Mouse (Mus musculus) hindbrain, postnatal 0 days (tissue): ENCODE measurements at regions not wholly inside any gene's neighbourhood (a gene's known extent, or its start where the extent isn't known, plus 50 kb on each side); places are given as distances from the start of the nearest gene placed in this dataset.

Experiments
- ATAC-seq: fragments of 200-750 bp; cut with Nextera tagmentation; 2 replicates; pipeline ENCODE4 v1.8.0; 2017; ENCODE audit warnings: mild to moderate bottlenecking, moderate TSS enrichment, moderate library complexity
- DNase-seq: peaks from one replicate; pipeline ENCODE4 v3.0.0-alpha.2; 2015; ENCODE audit warnings: low spot score
- H3K27ac ChIP-seq: fragments of 300-500 bp; sonication (generic); 2 replicates; pipeline ENCODE4 v1.5.1; 2014; ENCODE audit warnings: mild to moderate bottlenecking
- H3K27me3 ChIP-seq: fragments of 300-500 bp; sonication (generic); 2 replicates; pipeline ENCODE4 v1.6.1; 2014; ENCODE audit warnings: low read length, mixed read lengths; ENCODE audit not compliant: insufficient read depth
- H3K36me3 ChIP-seq: fragments of 300-500 bp; sonication (generic); 2 replicates; pipeline ENCODE4 v1.6.1; 2014; ENCODE audit warnings: low read length, mixed read lengths; ENCODE audit not compliant: insufficient read depth
- H3K4me1 ChIP-seq: fragments of 300-500 bp; sonication (generic); 2 replicates; pipeline ENCODE4 v1.6.1; 2014; ENCODE audit warnings: antibody characterized with exemption, low read length, mixed read lengths; ENCODE audit not compliant: insufficient read depth
- H3K4me2 ChIP-seq: fragments of 300-500 bp; sonication (generic); 2 replicates; pipeline ENCODE4 v1.6.1; 2014; ENCODE audit warnings: low read depth, mild to moderate bottlenecking, low read length, moderate library complexity, mixed read lengths
- H3K4me3 ChIP-seq: fragments of 300-500 bp; sonication (generic); 2 replicates; pipeline ENCODE4 v1.5.1; 2014; ENCODE audit warnings: low read length
- H3K9ac ChIP-seq: fragments of 300-500 bp; sonication (generic); replicated peaks from 2 replicates; pipeline ENCODE4 v1.6.1; 2014; ENCODE audit warnings: mild to moderate bottlenecking, low read length, moderate library complexity, mixed read lengths
- H3K9me3 ChIP-seq: fragments of 300-500 bp; sonication (generic); 2 replicates; pipeline ENCODE4 v1.6.1; 2016; ENCODE audit warnings: low read length, mixed read lengths
- CTCF ChIP-seq: IDR thresholded peaks from 2 replicates; pipeline ENCODE4 v1.5.1; 2016; ENCODE audit warnings: antibody characterized with exemption, control low read depth, low read depth
- WGBS: fragments of 180-500 bp; shearing (Covaris S2); extraction: QIAGEN DNeasy Blood & Tissue Kit; methylation state at CpG from one replicate; pipeline ENCODE4 v1.1.7; 2014; 5-methylcytosine and 5-hydroxymethylcytosine counted together

DNA sequence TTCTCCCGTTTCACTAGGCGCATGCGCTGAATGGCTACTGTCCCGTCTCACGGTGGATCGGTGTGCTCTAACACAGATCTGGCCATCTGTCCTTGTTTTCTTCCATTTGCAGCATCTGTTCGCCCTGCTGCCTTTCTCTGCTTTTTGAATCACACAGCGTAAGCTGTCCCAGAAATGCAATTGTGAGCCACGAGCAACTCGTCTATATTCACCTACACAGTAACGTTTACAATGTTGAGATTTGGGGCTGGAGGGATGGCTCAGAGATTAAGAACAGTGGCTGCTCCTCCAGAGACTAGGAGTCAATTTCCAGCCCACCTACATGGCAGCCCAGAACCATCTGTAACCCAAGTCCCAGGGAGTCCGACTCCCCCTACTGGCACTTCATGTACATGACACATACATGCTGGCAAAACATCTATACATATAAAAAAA is 72.2 kb upstream of the Cnot2 start:
- no peak overlapping the region for H3K4me2 ChIP-seq
- 63% methylated on average over 12 of the region's 12 CpGs for WGBS
- no peaks in the 10 kb centered on the region for H3K9me3 ChIP-seq
- peak; percentile 71 for DNase-seq
- H3K9ac ChIP-seq, result no peak overlapping the region
- peak; percentile 59 for TF ChIP-seq CTCF
- no peaks in the 10 kb centered on the region for H3K36me3 ChIP-seq
- no peak overlapping the region for H3K4me3 ChIP-seq
- no peaks in the 10 kb centered on the region for H3K27me3 ChIP-seq
- ATAC-seq, result peak; percentile 76; the same call in 1 of the 2 replicates
- H3K27ac ChIP-seq, result peak overlapping the region; percentile 66
- H3K4me1 ChIP-seq, result no peaks in the 10 kb centered on the region

DNA sequence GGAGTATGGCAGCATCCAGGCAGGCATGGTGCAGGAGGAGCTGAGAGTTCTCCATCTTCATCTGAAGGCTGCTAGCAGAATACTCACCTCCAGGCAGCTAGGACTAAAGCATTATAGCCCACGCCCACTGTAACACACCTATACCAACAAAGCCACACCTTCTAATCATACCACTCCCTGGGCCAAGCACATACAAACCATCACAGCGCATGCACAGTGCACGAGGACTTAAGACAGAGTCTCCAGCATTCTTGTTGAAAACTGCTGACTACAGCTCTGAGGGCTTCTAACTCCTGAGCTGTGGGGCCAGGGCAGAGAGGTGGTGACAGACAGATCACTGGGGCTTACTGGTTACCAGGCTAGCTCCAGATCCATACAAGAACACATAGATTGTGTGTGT is 68.0 kb upstream of the Cnot2 start:
- Histone ChIP-seq H3K27ac (no peak overlapping the region), H3K9ac (no peak overlapping the region), H3K36me3 (no peaks in the 10 kb centered on the region), H3K9me3 (no peaks in the 10 kb centered on the region), H3K4me3 (no peak overlapping the region), H3K4me2 (no peak overlapping the region), H3K27me3 (no peaks in the 10 kb centered on the region), H3K4me1 (peaks cover 3% of the 10 kb centered on the region; the same call in 1 of the 2 replicates)
- TF ChIP-seq CTCF, result no peak
- ATAC-seq (no peak), DNase-seq (no peak)
- WGBS, result 93% methylated on average over 3 of the region's 3 CpGs

DNA sequence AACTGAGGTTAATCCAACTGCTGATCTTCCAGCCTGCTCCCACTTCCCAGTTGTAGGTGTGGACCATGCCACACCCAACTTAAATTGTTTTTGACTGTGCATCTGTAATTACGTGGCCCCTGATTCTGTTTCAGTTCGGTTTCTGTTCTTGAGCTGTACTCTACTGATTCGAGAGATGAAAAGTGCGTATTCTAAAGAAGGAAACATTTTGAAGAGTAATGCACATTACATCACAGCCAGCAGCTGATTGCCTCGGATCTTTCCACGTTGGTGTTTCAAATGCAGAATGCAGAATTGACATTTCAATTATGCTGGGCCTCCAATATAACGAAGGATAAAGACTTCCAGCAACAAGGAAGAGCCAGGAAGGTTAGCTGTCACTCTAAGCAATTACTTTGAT is 64.7 kb upstream of the Cnot2 start:
- no peak for DNase-seq
- no peak overlapping the region for H3K27ac ChIP-seq
- H3K4me2 ChIP-seq, result no peak overlapping the region
- H3K27me3 ChIP-seq, result no peaks in the 10 kb centered on the region
- no peak overlapping the region for H3K9ac ChIP-seq
- WGBS, result 72% methylated on average over 7 of the region's 7 CpGs
- H3K4me1 ChIP-seq, result peaks cover 3% of the 10 kb centered on the region; the same call in 1 of the 2 replicates
- no peak overlapping the region for H3K4me3 ChIP-seq
- H3K36me3 ChIP-seq, result no peaks in the 10 kb centered on the region
- no peaks in the 10 kb centered on the region for H3K9me3 ChIP-seq
- no peak for TF ChIP-seq CTCF
- ATAC-seq, result no peak

DNA sequence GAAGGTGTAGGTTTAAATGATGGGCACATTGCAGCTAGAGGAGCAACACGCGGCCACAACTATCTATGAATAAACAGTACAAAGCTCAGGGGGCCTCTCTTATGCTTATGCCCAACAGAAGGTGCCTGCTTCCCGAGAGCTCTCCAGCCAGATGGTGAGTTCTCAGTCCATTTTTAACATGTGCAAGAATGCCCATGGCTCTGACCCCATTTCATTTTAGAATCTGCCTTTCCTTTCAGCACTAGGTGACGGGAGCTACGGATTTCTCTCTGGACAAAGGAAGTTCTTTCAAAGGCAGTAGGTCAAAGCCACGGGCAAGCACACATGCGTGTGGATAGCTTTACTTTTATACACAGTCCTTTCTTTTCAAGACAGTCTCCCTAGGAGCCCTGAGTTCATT is 64.3 kb upstream of the Cnot2 start:
- WGBS, result 46% methylated on average over 7 of the region's 7 CpGs

DNA sequence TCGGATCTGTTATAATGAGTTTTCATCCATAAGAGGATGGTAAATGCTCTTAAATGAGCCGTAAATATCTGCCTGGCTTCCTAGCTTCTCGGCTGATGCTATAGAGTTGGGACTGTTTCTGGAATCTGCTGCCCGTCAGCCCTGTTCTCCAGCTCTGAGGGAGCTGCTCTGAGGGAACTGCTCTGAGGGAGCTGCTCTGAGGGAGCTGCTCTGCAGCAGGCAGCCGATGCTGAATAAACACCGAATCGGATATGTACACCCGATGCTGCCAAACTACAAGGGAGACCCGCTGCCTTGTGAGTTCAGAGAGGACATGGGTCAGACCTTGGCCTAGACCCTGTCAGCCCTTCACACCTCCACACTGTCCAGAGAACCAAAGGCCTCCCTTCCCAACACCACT is 63.8 kb upstream of the Cnot2 start:
- Histone ChIP-seq H3K4me3 (no peak overlapping the region), H3K9ac (no peak overlapping the region), H3K4me2 (no peak overlapping the region), H3K27me3 (no peaks in the 10 kb centered on the region), H3K4me1 (peaks cover 3% of the 10 kb centered on the region; the same call in 1 of the 2 replicates), H3K36me3 (no peaks in the 10 kb centered on the region), H3K9me3 (no peaks in the 10 kb centered on the region), H3K27ac (no peak overlapping the region)
- no peak for DNase-seq
- 74% methylated on average over 9 of the region's 9 CpGs for WGBS
- no peak for ATAC-seq
- no peak for TF ChIP-seq CTCF

More for the DNA sequence above, 64.3 kb upstream of the Cnot2 start:
- H3K27me3 ChIP-seq, result no peaks in the 10 kb centered on the region
- no peaks in the 10 kb centered on the region for H3K9me3 ChIP-seq
- TF ChIP-seq CTCF, result no peak
- ATAC-seq, result no peak
- H3K9ac ChIP-seq, result no peak overlapping the region
- no peak overlapping the region for H3K4me3 ChIP-seq
- H3K4me1 ChIP-seq, result peaks cover 3% of the 10 kb centered on the region; the same call in 1 of the 2 replicates
- no peaks in the 10 kb centered on the region for H3K36me3 ChIP-seq
- no peak overlapping the region for H3K4me2 ChIP-seq
- DNase-seq, result peak; percentile 20
- H3K27ac ChIP-seq, result no peak overlapping the region
